Mouse (Mus musculus) intestine, embryonic 16.5 days (tissue): ENCODE measurements around the gene Gm21820. TPM values are rescaled to one million over a fixed set of nuclear protein-coding genes. Genes with fewer than 3 reads are reported as not detected.
"Not testable (repeated sequence)": the region's sequence is repeated elsewhere in the genome, so short reads cannot be mapped to it uniquely, and the experiment has no call there.

Experiments used
- ATAC-seq: fragments of 200-750 bp; cut with Nextera tagmentation; 2 replicates; pipeline ENCODE4 v1.8.0; 2017; ENCODE audit warnings: moderate TSS enrichment, moderate library complexity
- H3K27ac ChIP-seq: fragments of 300-500 bp; sonication (generic); 2 replicates; pipeline ENCODE4 v1.5.1; 2014; ENCODE audit warnings: mild to moderate bottlenecking, low read length
- H3K27me3 ChIP-seq: fragments of 300-500 bp; sonication (generic); replicated peaks from 2 replicates; pipeline ENCODE4 v1.6.1; 2014; ENCODE audit warnings: low read length, control low read depth, mixed read lengths; ENCODE audit not compliant: control insufficient read depth, insufficient read depth
- H3K36me3 ChIP-seq: fragments of 300-500 bp; sonication (generic); 2 replicates; pipeline ENCODE4 v1.6.1; 2014; ENCODE audit warnings: low read length, control low read depth; ENCODE audit not compliant: control insufficient read depth, insufficient read depth
- H3K4me1 ChIP-seq: fragments of 300-500 bp; sonication (generic); 2 replicates; pipeline ENCODE4 v1.6.1; 2014; ENCODE audit warnings: low read length, control low read depth, mixed read lengths; ENCODE audit not compliant: control insufficient read depth, insufficient read depth
- H3K4me2 ChIP-seq: fragments of 300-500 bp; sonication (generic); 2 replicates; pipeline ENCODE4 v1.6.1; 2014; ENCODE audit warnings: low read depth, low read length, control low read depth
- H3K4me3 ChIP-seq: fragments of 300-500 bp; sonication (generic); 2 replicates; pipeline ENCODE4 v1.5.1; 2014; ENCODE audit warnings: mild to moderate bottlenecking, low read length
- H3K9ac ChIP-seq: fragments of 300-500 bp; sonication (generic); 2 replicates; pipeline ENCODE4 v1.6.1; 2014; ENCODE audit warnings: low read depth, low read length
- H3K9me3 ChIP-seq: fragments of 300-500 bp; sonication (generic); 2 replicates; pipeline ENCODE4 v1.6.1; 2016; ENCODE audit warnings: low read length, control low read depth; ENCODE audit not compliant: control insufficient read depth
- WGBS: fragments of 180-500 bp; shearing (Covaris S2); extraction: QIAGEN DNeasy Blood & Tissue Kit; methylation state at CpG from one replicate; pipeline ENCODE4 v1.1.7; 2014; 5-methylcytosine and 5-hydroxymethylcytosine counted together
- polyA plus RNA-seq: library from polyadenylated mRNA; unstranded; fragments of >200 nt; fragmentation: Nextera tagmentation; extraction: Ambion mirVana; gene quantifications from 2 replicates; pipeline ENCODE4 v1.2.1, GENCODE M21; 2015

Gene Gm21820
- polyA plus RNA-seq, result not detected in 2 replicates

DNA sequence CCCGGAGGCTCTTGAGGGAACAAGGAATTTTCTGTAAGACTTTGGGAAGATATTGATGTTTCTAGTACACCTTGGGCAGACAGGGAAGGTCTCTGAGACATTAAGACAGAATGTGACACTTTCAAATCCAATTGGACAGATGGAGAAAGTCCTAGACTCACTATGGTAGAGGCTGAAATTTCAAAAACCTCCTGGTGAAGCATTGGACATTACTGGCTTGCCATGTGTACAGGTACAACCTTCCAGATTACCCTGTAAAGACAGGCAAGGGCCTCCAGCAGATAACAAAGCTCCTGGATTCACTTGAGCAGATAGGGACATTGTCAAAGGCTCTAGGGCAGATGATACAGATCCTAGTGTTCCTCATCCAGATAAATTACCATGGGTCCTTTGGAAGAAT lies at the start of gene Gm21820:
Gene Gm21820 (minus strand): TSS at position 101 of the 400 bp plus-strand sequence.
- not testable (repeated sequence) for H3K9ac ChIP-seq, ATAC-seq, H3K27me3 ChIP-seq, H3K27ac ChIP-seq, H3K4me3 ChIP-seq, H3K4me1 ChIP-seq, H3K9me3 ChIP-seq, H3K4me2 ChIP-seq, H3K36me3 ChIP-seq
- WGBS, result 71% methylated on average over 1 of the region's 1 CpGs

Other genes starting within 250 kb of the Gm21820 start
- not detected in 2 replicates for gene Gm20918, start 205.5 kb downstream of the Gm21820 start, polyA plus RNA-seq